Mouse (Mus musculus): Measurements from ENCODE around the gene Fcgr3. TPM values are rescaled to one million over a fixed set of nuclear protein-coding genes. Genes with fewer than 3 reads are reported as not detected.
"Not testable (repeated sequence)": the region's sequence is repeated elsewhere in the genome, so short reads cannot be mapped to it uniquely, and the experiment has no call there.

Gene Fcgr3
- polyA plus RNA-seq, 1 experiment from 2014 or later: 5.6 TPM

DNA sequence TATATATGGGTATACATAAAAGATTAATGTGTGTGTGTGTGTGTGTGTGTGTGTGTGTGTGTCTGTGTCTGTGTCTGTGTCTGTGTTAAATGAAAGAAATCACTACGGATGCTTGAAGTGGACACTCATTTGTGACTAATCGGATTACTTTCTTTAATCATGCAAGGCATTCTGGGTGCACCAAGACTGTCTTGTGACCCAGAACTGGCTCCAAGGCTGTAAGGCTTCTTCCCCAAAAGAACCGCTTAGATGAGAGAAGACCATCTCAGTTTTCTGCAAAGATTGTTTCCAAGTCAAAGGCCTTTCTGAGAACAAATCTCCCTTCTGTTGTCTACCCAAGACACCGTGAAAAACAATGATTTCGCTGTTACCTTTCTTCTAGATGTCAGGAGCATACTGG lies 12.5 kb upstream of the Fcgr3 start:
- whole genome bisulfite sequencing: 42% methylated on average over 5 of the region's 5 CpGs
- DNase-seq (ENCODE audit: low spot score); H3K4me1 ChIP-seq (ENCODE audit: control insufficient read depth, insufficient read depth, low read length); H3K9ac ChIP-seq (ENCODE audit: low read length); H3K27ac ChIP-seq (ENCODE audit: low read depth, low read length); ATAC-seq (ENCODE audit: insufficient read depth, low FRiP score, low TSS enrichment); H3K4me3 ChIP-seq (ENCODE audit: low read depth, low read length); H3K9me3 ChIP-seq (ENCODE audit: control insufficient read depth, low read length); H3K36me3 ChIP-seq (ENCODE audit: control insufficient read depth, insufficient read depth, low read length); H3K4me2 ChIP-seq (ENCODE audit: low read depth): not testable (repeated sequence)
- peaks cover 22% of the 10 kb centered on the region for H3K27me3 ChIP-seq (ENCODE audit: control insufficient read depth, insufficient read depth, low read length)

DNA sequence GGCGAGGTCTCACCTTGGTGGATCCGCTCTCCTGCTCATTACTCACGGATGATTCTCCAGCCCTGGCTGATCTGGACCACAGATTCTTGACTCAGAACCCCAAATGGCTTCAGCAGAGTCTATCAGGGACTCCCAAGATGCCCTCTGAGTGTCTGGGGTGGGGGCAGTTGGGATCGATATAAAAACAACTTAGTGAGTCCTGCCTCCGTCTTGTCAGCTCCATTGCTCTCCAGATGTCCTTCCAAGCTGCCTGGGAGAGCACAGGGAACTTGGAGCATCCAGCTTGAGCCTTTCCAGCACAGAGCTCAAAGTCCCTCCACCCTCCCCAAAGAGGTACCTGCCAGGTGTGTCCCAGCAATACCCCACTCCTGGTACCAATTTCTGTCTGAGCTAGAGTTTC lies 11.4 kb upstream of the Fcgr3 start:
- not testable (repeated sequence) for DNase-seq (ENCODE audit: low spot score); ATAC-seq (ENCODE audit: insufficient read depth, low FRiP score, low TSS enrichment); H3K4me3 ChIP-seq (ENCODE audit: low read depth, low read length); H3K4me1 ChIP-seq (ENCODE audit: control insufficient read depth, insufficient read depth, low read length); H3K27ac ChIP-seq (ENCODE audit: low read depth, low read length); H3K36me3 ChIP-seq (ENCODE audit: control insufficient read depth, insufficient read depth, low read length); H3K9ac ChIP-seq (ENCODE audit: low read length); H3K4me2 ChIP-seq (ENCODE audit: low read depth); H3K9me3 ChIP-seq (ENCODE audit: control insufficient read depth, low read length)
- 78% methylated on average over 3 of the region's 5 CpGs for WGBS
- peaks cover 22% of the 10 kb centered on the region for H3K27me3 ChIP-seq (ENCODE audit: control insufficient read depth, insufficient read depth, low read length)

GRCm38 (mm10) chr1:171074283-171074682 lies 9.5 kb upstream of the Fcgr3 start:
- DNase-seq (ENCODE audit: low spot score) (peak; percentile 34), ATAC-seq (ENCODE audit: insufficient read depth, low FRiP score, low TSS enrichment) (peak; percentile 29; the same call in 1 of the 2 replicates)
- peaks cover 33% of the 10 kb centered on the region for H3K27me3 ChIP-seq (ENCODE audit: control insufficient read depth, insufficient read depth, low read length)
- 24% methylated on average over 4 of the region's 10 CpGs for whole genome bisulfite sequencing
- H3K36me3 ChIP-seq (ENCODE audit: control insufficient read depth, insufficient read depth, low read length); H3K4me3 ChIP-seq (ENCODE audit: low read depth, low read length); H3K27ac ChIP-seq (ENCODE audit: low read depth, low read length); H3K9ac ChIP-seq (ENCODE audit: low read length); H3K9me3 ChIP-seq (ENCODE audit: control insufficient read depth, low read length); H3K4me1 ChIP-seq (ENCODE audit: control insufficient read depth, insufficient read depth, low read length); H3K4me2 ChIP-seq (ENCODE audit: low read depth): not testable (repeated sequence)

GRCm38 (mm10) chr1:171072217-171072616 lies 7.5 kb upstream of the Fcgr3 start:
- not testable (repeated sequence) for H3K36me3 ChIP-seq (ENCODE audit: control insufficient read depth, insufficient read depth, low read length); DNase-seq (ENCODE audit: low spot score); H3K9ac ChIP-seq (ENCODE audit: low read length); H3K4me2 ChIP-seq (ENCODE audit: low read depth); H3K4me3 ChIP-seq (ENCODE audit: low read depth, low read length); H3K9me3 ChIP-seq (ENCODE audit: control insufficient read depth, low read length); H3K4me1 ChIP-seq (ENCODE audit: control insufficient read depth, insufficient read depth, low read length); H3K27ac ChIP-seq (ENCODE audit: low read depth, low read length)
- no CpG with 5 or more reads among the region's 45 CpGs for WGBS
- peak; percentile 46 for ATAC-seq (ENCODE audit: insufficient read depth, low FRiP score, low TSS enrichment)
- H3K27me3 ChIP-seq (ENCODE audit: control insufficient read depth, insufficient read depth, low read length): peaks cover 28% of the 10 kb centered on the region

GRCm38 (mm10) chr1:171071726-171072125 lies 7.0 kb upstream of the Fcgr3 start:
- H3K4me3 ChIP-seq (ENCODE audit: low read depth, low read length); H3K4me2 ChIP-seq (ENCODE audit: low read depth); DNase-seq (ENCODE audit: low spot score); H3K36me3 ChIP-seq (ENCODE audit: control insufficient read depth, insufficient read depth, low read length); H3K27ac ChIP-seq (ENCODE audit: low read depth, low read length); H3K9ac ChIP-seq (ENCODE audit: low read length); H3K9me3 ChIP-seq (ENCODE audit: control insufficient read depth, low read length); H3K4me1 ChIP-seq (ENCODE audit: control insufficient read depth, insufficient read depth, low read length): not testable (repeated sequence)
- peaks cover 26% of the 10 kb centered on the region for H3K27me3 ChIP-seq (ENCODE audit: control insufficient read depth, insufficient read depth, low read length)
- WGBS: no CpG with 5 or more reads among the region's 35 CpGs
- ATAC-seq (ENCODE audit: insufficient read depth, low FRiP score, low TSS enrichment): peak; percentile 58

DNA sequence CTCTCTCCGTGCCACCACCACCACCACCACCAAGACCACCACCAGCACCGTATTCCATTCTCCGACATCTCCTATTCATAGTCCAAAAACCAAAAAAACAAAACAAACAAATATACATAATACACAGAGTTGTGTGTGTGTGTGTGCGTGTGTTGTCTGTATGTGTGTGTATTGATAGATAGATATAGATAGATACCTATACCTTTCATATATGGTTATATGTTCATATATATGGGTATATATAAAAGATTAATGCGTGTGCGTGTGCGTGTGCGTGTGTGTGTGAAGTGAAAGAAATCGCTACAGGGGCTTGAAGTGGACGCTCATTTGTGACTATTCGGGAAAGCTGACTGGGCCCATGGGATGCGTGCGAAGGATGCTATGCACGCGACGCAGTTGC lies 6.1 kb upstream of the Fcgr3 start:
- H3K27me3 ChIP-seq (ENCODE audit: control insufficient read depth, insufficient read depth, low read length): peaks cover 27% of the 10 kb centered on the region
- not testable (repeated sequence) for DNase-seq (ENCODE audit: low spot score); H3K4me3 ChIP-seq (ENCODE audit: low read depth, low read length); H3K4me2 ChIP-seq (ENCODE audit: low read depth); H3K9me3 ChIP-seq (ENCODE audit: control insufficient read depth, low read length); H3K36me3 ChIP-seq (ENCODE audit: control insufficient read depth, insufficient read depth, low read length); H3K27ac ChIP-seq (ENCODE audit: low read depth, low read length); H3K9ac ChIP-seq (ENCODE audit: low read length); ATAC-seq (ENCODE audit: insufficient read depth, low FRiP score, low TSS enrichment); H3K4me1 ChIP-seq (ENCODE audit: control insufficient read depth, insufficient read depth, low read length)
- 25% methylated on average over 11 of the region's 16 CpGs for WGBS

GRCm38 (mm10) chr1:171069508-171069907 lies 4.8 kb upstream of the Fcgr3 start:
- not testable (repeated sequence) for H3K36me3 ChIP-seq (ENCODE audit: control insufficient read depth, insufficient read depth, low read length); H3K4me1 ChIP-seq (ENCODE audit: control insufficient read depth, insufficient read depth, low read length); H3K9ac ChIP-seq (ENCODE audit: low read length); H3K4me2 ChIP-seq (ENCODE audit: low read depth); H3K27ac ChIP-seq (ENCODE audit: low read depth, low read length); H3K4me3 ChIP-seq (ENCODE audit: low read depth, low read length); ATAC-seq (ENCODE audit: insufficient read depth, low FRiP score, low TSS enrichment); H3K9me3 ChIP-seq (ENCODE audit: control insufficient read depth, low read length)
- DNase-seq (ENCODE audit: low spot score): peak; percentile 30
- 68% methylated on average over 3 of the region's 3 CpGs for WGBS
- H3K27me3 ChIP-seq (ENCODE audit: control insufficient read depth, insufficient read depth, low read length): peaks cover 34% of the 10 kb centered on the region

DNA sequence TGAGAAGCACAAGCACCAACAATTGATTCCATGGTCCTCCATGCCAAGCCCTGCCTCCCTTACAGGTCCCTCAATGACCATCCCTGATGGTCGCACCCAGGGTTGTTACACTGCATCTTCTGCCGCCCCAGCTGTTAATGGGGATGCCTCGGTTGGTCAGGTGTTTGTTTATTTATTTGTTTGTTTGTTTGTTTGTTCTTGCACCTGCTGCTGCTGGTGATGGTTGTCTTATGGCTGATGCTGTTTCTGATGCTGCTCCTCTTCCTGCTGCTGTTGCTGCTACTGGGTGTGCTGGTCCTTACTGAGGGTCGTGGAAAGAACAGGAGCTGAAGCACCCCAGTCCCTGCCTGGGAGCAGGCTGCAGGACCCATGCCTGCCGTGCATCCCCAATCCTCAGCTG lies 3.2 kb upstream of the Fcgr3 start:
- DNase-seq (ENCODE audit: low spot score); H3K9ac ChIP-seq (ENCODE audit: low read length); H3K4me1 ChIP-seq (ENCODE audit: control insufficient read depth, insufficient read depth, low read length); H3K9me3 ChIP-seq (ENCODE audit: control insufficient read depth, low read length); H3K4me3 ChIP-seq (ENCODE audit: low read depth, low read length); H3K36me3 ChIP-seq (ENCODE audit: control insufficient read depth, insufficient read depth, low read length); ATAC-seq (ENCODE audit: insufficient read depth, low FRiP score, low TSS enrichment); H3K27ac ChIP-seq (ENCODE audit: low read depth, low read length); H3K4me2 ChIP-seq (ENCODE audit: low read depth): not testable (repeated sequence)
- 58% methylated on average over 4 of the region's 5 CpGs for WGBS
- H3K27me3 ChIP-seq (ENCODE audit: control insufficient read depth, insufficient read depth, low read length): peaks cover 37% of the 10 kb centered on the region

- not testable (repeated sequence) for H3K9ac ChIP-seq (ENCODE audit: low read length); H3K4me1 ChIP-seq (ENCODE audit: control insufficient read depth, insufficient read depth, low read length); H3K27ac ChIP-seq (ENCODE audit: low read depth, low read length); H3K36me3 ChIP-seq (ENCODE audit: control insufficient read depth, insufficient read depth, low read length); DNase-seq (ENCODE audit: low spot score); H3K4me2 ChIP-seq (ENCODE audit: low read depth); H3K9me3 ChIP-seq (ENCODE audit: control insufficient read depth, low read length); H3K4me3 ChIP-seq (ENCODE audit: low read depth, low read length)
- WGBS: 25% methylated on average over 2 of the region's 10 CpGs
- H3K27me3 ChIP-seq (ENCODE audit: control insufficient read depth, insufficient read depth, low read length): peaks cover 37% of the 10 kb centered on the region
- peak; percentile 29 for ATAC-seq (ENCODE audit: insufficient read depth, low FRiP score, low TSS enrichment)
Measured at GRCm38 (mm10) chr1:171066583-171066982, 1.8 kb upstream of the Fcgr3 start.

Measured in neural tube, embryonic 11.5 days (tissue).